Mouse (Mus musculus) gastrocnemius, adult 18-20 months (tissue): ENCODE measurements at regions not wholly inside any gene's neighbourhood (a gene's known extent, or its start where the extent isn't known, plus 50 kb on each side); places are given as distances from the start of the nearest gene placed in this dataset.
A peak's percentile ranks its signal among the peaks of the same experiment; 100 is the strongest.

Source experiments
- DNase-seq: peaks from one replicate; pipeline ENCODE4 v3.0.0; 2021; ENCODE audit warnings: low spot score

GRCm38 (mm10) chr16:30160399-30160798 lies 96.2 kb downstream of the Hes1 start:
- no peak for DNase-seq

GRCm38 (mm10) chr16:30163303-30163702 lies 99.1 kb downstream of the Hes1 start:
- no peak for DNase-seq

GRCm38 (mm10) chr16:30165667-30166180 lies 101.5 kb downstream of the Hes1 start:
- no peak for DNase-seq

GRCm38 (mm10) chr16:30171381-30172079 lies 95.8 kb downstream of the Cpn2 start:
- peak; percentile 82 for DNase-seq

- DNase-seq, result no peak
These were observed 95.1 kb downstream of the Cpn2 start for GRCm38 (mm10) chr16:30172136-30172731.

- DNase-seq, result peak; percentile 91
These were observed 94.5 kb downstream of the Cpn2 start for GRCm38 (mm10) chr16:30172798-30173202.

- no peak for DNase-seq
These were observed 93.1 kb downstream of the Cpn2 start for GRCm38 (mm10) chr16:30173953-30174874.

- DNase-seq, result no peak
These were observed 91.0 kb downstream of the Cpn2 start for GRCm38 (mm10) chr16:30176306-30176705.

- no peak for DNase-seq
These were observed 89.5 kb downstream of the Cpn2 start for GRCm38 (mm10) chr16:30177769-30178168.

- DNase-seq, result peak; percentile 55
These were observed 88.7 kb downstream of the Cpn2 start for GRCm38 (mm10) chr16:30178596-30178995.

GRCm38 (mm10) chr16:30179504-30179976 lies 87.8 kb downstream of the Cpn2 start:
- no peak for DNase-seq

GRCm38 (mm10) chr16:30181116-30181515 lies 86.2 kb downstream of the Cpn2 start:
- no peak for DNase-seq

- DNase-seq, result peak; percentile 93
These were observed 82.6 kb downstream of the Cpn2 start for GRCm38 (mm10) chr16:30184591-30185265.

- no peak for DNase-seq
These were observed 81.6 kb downstream of the Cpn2 start for GRCm38 (mm10) chr16:30185707-30186106.

- DNase-seq, result peak; percentile 55
These were observed 81.0 kb downstream of the Cpn2 start for GRCm38 (mm10) chr16:30186201-30186700.

- DNase-seq, result peak; percentile 87
These were observed 80.5 kb downstream of the Cpn2 start for GRCm38 (mm10) chr16:30186701-30187270.

- no peak for DNase-seq
These were observed 79.9 kb downstream of the Cpn2 start for GRCm38 (mm10) chr16:30187400-30187799.

- DNase-seq, result peak; percentile 98
These were observed 79.3 kb downstream of the Cpn2 start for GRCm38 (mm10) chr16:30187907-30188414.

GRCm38 (mm10) chr16:30188769-30189430 lies 78.4 kb downstream of the Cpn2 start:
- peak; percentile 68 for DNase-seq

- DNase-seq, result no peak
These were observed 76.9 kb downstream of the Cpn2 start for GRCm38 (mm10) chr16:30190351-30190750.
